In the genomic region with DNA sequence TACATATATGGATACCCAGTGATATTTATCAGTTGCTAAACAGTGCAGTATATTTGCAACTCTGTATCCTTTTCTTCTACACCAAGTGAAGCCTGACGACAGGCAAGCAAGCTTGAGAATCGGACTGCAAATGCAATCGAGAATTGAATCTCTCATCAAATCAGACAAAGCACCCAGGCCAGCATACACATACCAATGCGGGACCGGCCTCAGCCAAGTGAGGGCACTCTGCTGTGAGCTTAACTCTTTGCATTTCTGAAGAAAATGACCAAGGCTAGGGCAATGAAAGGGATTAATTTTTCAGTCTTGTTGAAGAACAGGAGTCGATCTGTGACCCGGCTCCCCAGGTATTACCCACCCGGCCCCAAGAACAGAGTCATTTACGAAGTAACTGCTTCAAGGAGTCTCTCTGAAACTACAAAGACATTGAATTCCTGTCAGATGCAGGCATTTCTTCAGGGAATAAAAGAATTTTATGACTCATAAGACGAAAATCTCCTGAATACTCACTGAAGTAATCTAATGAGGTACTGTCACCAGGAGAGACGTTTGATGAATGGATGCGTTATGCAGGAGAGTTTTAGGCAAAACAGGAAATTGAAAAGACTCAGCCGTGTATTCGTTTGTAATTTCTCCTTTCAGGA, we compare ENCODE assay signal across 15 mouse cellular contexts.
A peak's percentile ranks its signal among the peaks of the same experiment; 100 is the strongest.
DNase-seq lines count a peak whose midpoint lies in the region; ATAC-seq and TF ChIP-seq lines count a peak whose summit lies in the region.
"Had no signal": no experiment of that assay in that cellular context is flagged by ENCODE, and none has a peak within 500 bp of the region (broad histone marks: within the 10 kb centered on the region; RNA-seq: fewer than 3 reads in every experiment).

No protein-coding gene starts in this region.

- H3K27ac ChIP-seq in intestine, embryonic 14.5 days (ENCODE audit: low read depth): peak overlapping the region; percentile 95
- no peak overlapping the region for H3K27ac ChIP-seq in intestine, postnatal 0 days (ENCODE audit: low read depth, low read length)
- H3K27ac ChIP-seq in embryonic facial prominence, embryonic 11.5 days (replicated peaks; ENCODE audit: low read depth, low read length): peak overlapping the region; percentile 13; the same call in 1 of the 2 replicates
- peak overlapping the region; percentile 59 for H3K27ac ChIP-seq in limb, embryonic 12.5 days
- H3K27ac ChIP-seq: liver, embryonic 14.5 days; neural tube, embryonic 13.5 days had no signal

- no peak overlapping the region for H3K4me2 ChIP-seq in intestine, embryonic 14.5 days (ENCODE audit: low read length)
- no peak overlapping the region for H3K4me2 ChIP-seq in intestine, postnatal 0 days (replicated peaks; ENCODE audit: low read depth)
- H3K4me2 ChIP-seq in embryonic facial prominence, embryonic 11.5 days (ENCODE audit: low read depth, low read length): no peak overlapping the region
- H3K4me2 ChIP-seq in limb, embryonic 12.5 days: no peak overlapping the region
- H3K4me2 ChIP-seq: neural tube, embryonic 13.5 days had no signal

- TF ChIP-seq CTCF in intestine, postnatal 0 days (IDR thresholded peaks at IDR 0.05; ENCODE audit: low read depth): no peak

- peaks cover 35% of the 10 kb centered on the region for H3K4me1 ChIP-seq in intestine, embryonic 14.5 days (replicated peaks; ENCODE audit: control insufficient read depth, insufficient read depth, low read length)
- peaks cover 9% of the 10 kb centered on the region; the same call in 1 of the 2 replicates for H3K4me1 ChIP-seq in intestine, postnatal 0 days (replicated peaks; ENCODE audit: control insufficient read depth, insufficient read depth, low read length)
- H3K4me1 ChIP-seq in embryonic facial prominence, embryonic 11.5 days (ENCODE audit: control insufficient read depth, insufficient read depth, low read length): no peaks in the 10 kb centered on the region; the same call in 1 of the 2 replicates
- H3K4me1 ChIP-seq in limb, embryonic 12.5 days (replicated peaks): peaks cover 51% of the 10 kb centered on the region

- H3K9ac ChIP-seq in intestine, embryonic 14.5 days (ENCODE audit: low read length): no peak overlapping the region
- no peak overlapping the region for H3K9ac ChIP-seq in intestine, postnatal 0 days (ENCODE audit: low read depth, low read length)
- no peak overlapping the region for H3K9ac ChIP-seq in embryonic facial prominence, embryonic 11.5 days (replicated peaks; ENCODE audit: low read length)
- H3K9ac ChIP-seq in limb, embryonic 12.5 days (replicated peaks): no peak overlapping the region
- H3K9ac ChIP-seq: liver, embryonic 14.5 days; neural tube, embryonic 13.5 days had no signal

- H3K27me3 ChIP-seq in intestine, embryonic 14.5 days (replicated peaks; ENCODE audit: control insufficient read depth, insufficient read depth, low read length): no peaks in the 10 kb centered on the region
- H3K27me3 ChIP-seq in intestine, postnatal 0 days (replicated peaks; ENCODE audit: control insufficient read depth, insufficient read depth, low read length): no peaks in the 10 kb centered on the region
- no peaks in the 10 kb centered on the region for H3K27me3 ChIP-seq in embryonic facial prominence, embryonic 11.5 days (ENCODE audit: control insufficient read depth, insufficient read depth, low read length)
- H3K27me3 ChIP-seq in limb, embryonic 12.5 days: no peaks in the 10 kb centered on the region
- H3K27me3 ChIP-seq: neural tube, embryonic 13.5 days had no signal

- 31% methylated on average over 14 of the region's 14 CpGs for WGBS in intestine, embryonic 14.5 days
- WGBS in intestine, postnatal 0 days: 51% methylated on average over 14 of the region's 14 CpGs
- WGBS in embryonic facial prominence, embryonic 11.5 days: 36% methylated on average over 14 of the region's 14 CpGs
- 22% methylated on average over 14 of the region's 14 CpGs for WGBS in limb, embryonic 12.5 days

- peak; percentile 52 for DNase-seq in intestine, embryonic 14.5 days (ENCODE audit: low spot score)
- peak; percentile 78 for DNase-seq in Muller cell, postnatal 12 days (ENCODE audit: inconsistent ontology term)
- DNase-seq in embryonic facial prominence, embryonic 11.5 days (ENCODE audit: low spot score): peak; percentile 40
- DNase-seq in cerebellum, adult 8-10 months: no peak
- DNase-seq in thymus, postnatal 14 days: no peak
- DNase-seq: adrenal gland, adult 8-10 months; cerebellum, adult 18-20 months; layer of hippocampus, adult 9-11 months; right cerebral cortex, postnatal 25 days had no signal

- no peak for ATAC-seq in intestine, embryonic 14.5 days (replicated peaks; ENCODE audit: low FRiP score, low TSS enrichment, low read depth)
- no peak for ATAC-seq in intestine, postnatal 0 days
- ATAC-seq in embryonic facial prominence, embryonic 11.5 days (replicated peaks; ENCODE audit: insufficient number of reproducible peaks, low FRiP score, low TSS enrichment, low read depth): no peak
- ATAC-seq in limb, embryonic 12.5 days (ENCODE audit: insufficient number of reproducible peaks, insufficient read depth, low FRiP score, low TSS enrichment, low read depth): no peak

- no peaks in the 10 kb centered on the region for H3K36me3 ChIP-seq in intestine, embryonic 14.5 days (ENCODE audit: control insufficient read depth, insufficient read depth, low read length)
- no peaks in the 10 kb centered on the region for H3K36me3 ChIP-seq in intestine, postnatal 0 days (ENCODE audit: control insufficient read depth, insufficient read depth)
- H3K36me3 ChIP-seq in embryonic facial prominence, embryonic 11.5 days (replicated peaks; ENCODE audit: control insufficient read depth, insufficient read depth, low read depth, low read length): no peaks in the 10 kb centered on the region
- H3K36me3 ChIP-seq in limb, embryonic 12.5 days: no peaks in the 10 kb centered on the region
- H3K36me3 ChIP-seq: G1E; neural tube, embryonic 13.5 days had no signal

- no peaks in the 10 kb centered on the region for H3K9me3 ChIP-seq in intestine, embryonic 14.5 days (ENCODE audit: control insufficient read depth, low read length)
- H3K9me3 ChIP-seq in intestine, postnatal 0 days (ENCODE audit: control insufficient read depth): no peaks in the 10 kb centered on the region
- H3K9me3 ChIP-seq in embryonic facial prominence, embryonic 11.5 days (replicated peaks; ENCODE audit: control insufficient read depth, low read length): no peaks in the 10 kb centered on the region
- H3K9me3 ChIP-seq in limb, embryonic 12.5 days: no peaks in the 10 kb centered on the region
- H3K9me3 ChIP-seq: megakaryocyte, embryonic 14.5 days; neural tube, embryonic 13.5 days had no signal

- no peak overlapping the region for H3K4me3 ChIP-seq in intestine, embryonic 14.5 days (ENCODE audit: low read depth, low read length)
- no peak overlapping the region for H3K4me3 ChIP-seq in intestine, postnatal 0 days (ENCODE audit: low read depth, low read length)
- no peak overlapping the region for H3K4me3 ChIP-seq in embryonic facial prominence, embryonic 11.5 days (ENCODE audit: low read depth, low read length)
- no peak overlapping the region for H3K4me3 ChIP-seq in limb, embryonic 12.5 days (replicated peaks)
- H3K4me3 ChIP-seq: megakaryocyte, embryonic 14.5 days; neural tube, embryonic 13.5 days had no signal

Comparison
In these comparisons a context has a peak if more than half of its experiments do, and no peak if none do; other contexts are left out.
1. DNase-seq: peak in intestine, embryonic 14.5 days (single experiment), Muller cell, postnatal 12 days (single experiment) and embryonic facial prominence, embryonic 11.5 days (single experiment); none in cerebellum, adult 8-10 months (single experiment) and thymus, postnatal 14 days (single experiment).